Mouse (Mus musculus) adrenal gland, postnatal 14 days (tissue): ENCODE measurements around the gene Tmem210. TPM values are rescaled to one million over a fixed set of nuclear protein-coding genes. Genes with fewer than 3 reads are reported as not detected.

Experiments
- total RNA-seq: library from RNA; stranded (reverse); gene quantifications from 2 replicates; pipeline ENCODE4 v1.2.3, GENCODE M21; 2021

The Tmem210 gene
- total RNA-seq, 1 experiment from 2014 or later: not detected

Other genes with a start within 250 kb of the Tmem210 start
- gene Nsmf, start 233.8 kb upstream of the Tmem210 start, total RNA-seq: 58.5 and 61.2 TPM in 2 replicates
- gene Entpd8, start 207.8 kb upstream of the Tmem210 start, total RNA-seq: 1.3 and 7.7 TPM in 2 replicates
- gene Noxa1, start 193.0 kb upstream of the Tmem210 start, total RNA-seq: not detected in 2 replicates
- 8.7 and 9.5 TPM in 2 replicates for gene Nrarp, start 107.4 kb upstream of the Tmem210 start, total RNA-seq
- 13.9 and 21.3 TPM in 2 replicates for gene Tor4a, start 91.3 kb upstream of the Tmem210 start, total RNA-seq
- 41.6 and 47.1 TPM in 2 replicates for gene Nelfb, start 76.7 kb upstream of the Tmem210 start, total RNA-seq
- gene Stpg3, start 73.5 kb upstream of the Tmem210 start, total RNA-seq: not detected in 2 replicates
- gene Fam166a, start 69.4 kb upstream of the Tmem210 start, total RNA-seq: not detected in 2 replicates
- gene Tubb4b, start 63.4 kb upstream of the Tmem210 start, total RNA-seq: 290 and 294 TPM in 2 replicates
- not detected in 2 replicates for gene Slc34a3, start 53.8 kb upstream of the Tmem210 start, total RNA-seq
- gene Rnf224, start 51.4 kb upstream of the Tmem210 start, total RNA-seq: not detected in 2 replicates
- gene Rnf208, start 45.9 kb upstream of the Tmem210 start, total RNA-seq: 7.2 and 7.9 TPM in 2 replicates
- gene Cysrt1, start 45.7 kb upstream of the Tmem210 start, total RNA-seq: not detected in 2 replicates
- gene AL732309.1, start 41.3 kb upstream of the Tmem210 start, total RNA-seq: 3.3 and 3.9 TPM in 2 replicates
- gene Tmem203, start 32.7 kb upstream of the Tmem210 start, total RNA-seq: 25.6 and 31.0 TPM in 2 replicates
- 10.9 and 13.4 TPM in 2 replicates for gene Tprn, start 25.5 kb upstream of the Tmem210 start, total RNA-seq
- gene Ssna1, start 15.7 kb upstream of the Tmem210 start, total RNA-seq: 45.8 and 49.8 TPM in 2 replicates
- 63.9 and 66.1 TPM in 2 replicates for gene Anapc2, start 15.7 kb upstream of the Tmem210 start, total RNA-seq
- gene Lrrc26, start 1.8 kb downstream of the Tmem210 start, total RNA-seq: not detected in 2 replicates
- 9.7 and 11.0 TPM in 2 replicates for gene Grin1, start 31.0 kb downstream of the Tmem210 start, total RNA-seq
- gene Man1b1, start 44.2 kb downstream of the Tmem210 start, total RNA-seq: 43.1 and 45.7 TPM in 2 replicates
- 19.9 and 20.8 TPM in 2 replicates for gene Dpp7, start 68.2 kb downstream of the Tmem210 start, total RNA-seq
- 8.7 and 11.8 TPM in 2 replicates for gene Uap1l1, start 77.5 kb downstream of the Tmem210 start, total RNA-seq
- gene Sapcd2, start 84.2 kb downstream of the Tmem210 start, total RNA-seq: 3.4 and 3.5 TPM in 2 replicates
- 7.6 and 9.5 TPM in 2 replicates for gene Entpd2, start 107.7 kb downstream of the Tmem210 start, total RNA-seq
- gene Npdc1, start 111.2 kb downstream of the Tmem210 start, total RNA-seq: 77.2 and 90.9 TPM in 2 replicates
- gene Fut7, start 135.1 kb downstream of the Tmem210 start, total RNA-seq: 4.7 TPM in 1 of 2 replicates, not detected in the other
- 29.3 and 30.1 TPM in 2 replicates for gene Abca2, start 140.6 kb downstream of the Tmem210 start, total RNA-seq
- 0.74 and 1.0 TPM in 2 replicates for gene Clic3, start 168.7 kb downstream of the Tmem210 start, total RNA-seq
- gene Paxx, start 172.9 kb downstream of the Tmem210 start, total RNA-seq: 36.2 and 42.6 TPM in 2 replicates
- gene Ptgds, start 181.9 kb downstream of the Tmem210 start, total RNA-seq: 8.7 and 9.9 TPM in 2 replicates
- not detected in 2 replicates for gene Lcn12, start 205.8 kb downstream of the Tmem210 start, total RNA-seq
- gene Fbxw5, start 212.6 kb downstream of the Tmem210 start, total RNA-seq: 79.3 and 81.4 TPM in 2 replicates
- 4.4 and 36.5 TPM in 2 replicates for gene C8g, start 213.6 kb downstream of the Tmem210 start, total RNA-seq